Mouse (Mus musculus): ENCODE measurements around the gene Lck. TPM values are rescaled to one million over a fixed set of nuclear protein-coding genes. Genes with fewer than 3 reads are reported as not detected.

Gene Lck
- polyA plus RNA-seq, 1 experiment from 2014 or later: 3.8 TPM

GRCm38 (mm10) chr4:129614093-129614492 is 40.7 kb upstream of the Lck start, which contains the start of gene Dcdc2b:
Dcdc2b (minus strand) TSS chr4:129614257.
- no peak within 1 kb of the TSS for H3K9ac ChIP-seq (replicated peaks)
- WGBS: 89% methylated on average over 6 of the region's 6 CpGs

GRCm38 (mm10) chr4:129610472-129610871 is 37.0 kb upstream of the Lck start:
- no peaks in the 10 kb centered on the region for H3K4me1 ChIP-seq
- H3K4me3 ChIP-seq: no peak overlapping the region
- H3K9me3 ChIP-seq: no peaks in the 10 kb centered on the region
- H3K9ac ChIP-seq (replicated peaks): no peak overlapping the region
- no peaks in the 10 kb centered on the region for H3K27me3 ChIP-seq
- H3K4me2 ChIP-seq (replicated peaks): no peak overlapping the region
- 83% methylated on average over 4 of the region's 4 CpGs for WGBS
- no peak overlapping the region for H3K27ac ChIP-seq (replicated peaks)
- peaks cover 40% of the 10 kb centered on the region for H3K36me3 ChIP-seq
- no peak for ATAC-seq (ENCODE audit: low FRiP score, low read depth)

More at GRCm38 (mm10) chr4:129614093-129614492, 40.7 kb upstream of the Lck start, which contains the start of gene Dcdc2b:
- no peak within 1 kb of the TSS for H3K4me3 ChIP-seq
- ATAC-seq (ENCODE audit: low FRiP score, low read depth): no peak
- no peaks in the 10 kb centered on the region for H3K27me3 ChIP-seq
- H3K4me2 ChIP-seq (replicated peaks): no peak within 1 kb of the TSS
- no peaks in the 10 kb centered on the region for H3K9me3 ChIP-seq
- peaks cover 10% of the 10 kb centered on the region for H3K4me1 ChIP-seq
- H3K36me3 ChIP-seq: peaks cover 30% of the 10 kb centered on the region
- no peak within 1 kb of the TSS for H3K27ac ChIP-seq (replicated peaks)

GRCm38 (mm10) chr4:129610026-129610425 is 36.6 kb upstream of the Lck start:
- Histone ChIP-seq H3K4me3 (no peak overlapping the region), H3K9ac (replicated peaks) (no peak overlapping the region), H3K9me3 (no peaks in the 10 kb centered on the region), H3K27ac (replicated peaks) (no peak overlapping the region), H3K4me1 (no peaks in the 10 kb centered on the region), H3K36me3 (peaks cover 43% of the 10 kb centered on the region), H3K4me2 (replicated peaks) (no peak overlapping the region), H3K27me3 (no peaks in the 10 kb centered on the region)
- WGBS: 81% methylated on average over 4 of the region's 4 CpGs
- ATAC-seq (ENCODE audit: low FRiP score, low read depth): no peak

DNA sequence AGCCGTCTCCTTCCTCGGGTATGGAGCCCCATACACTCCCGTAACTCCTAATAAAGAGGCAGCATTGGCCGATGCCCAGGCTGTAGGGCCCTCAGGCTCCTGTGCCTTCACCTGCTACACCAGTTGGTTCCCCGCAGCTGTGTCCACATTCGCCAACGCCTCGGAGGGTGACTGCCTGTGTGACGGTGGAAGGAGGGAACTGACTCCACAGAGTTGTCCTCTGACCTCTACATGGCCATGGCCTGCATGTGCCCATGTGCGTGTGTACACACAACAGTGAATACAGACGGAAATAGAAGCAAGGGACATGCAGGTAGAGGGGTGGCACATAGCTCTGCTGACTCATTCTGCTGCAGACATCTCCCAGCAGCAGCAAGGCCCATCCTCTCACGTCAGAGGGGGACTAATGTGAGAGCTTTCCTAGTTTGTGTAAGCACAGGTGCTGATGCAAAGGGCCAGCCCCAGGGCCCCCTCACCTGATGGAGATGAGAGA is 35.7 kb upstream of the Lck start:
- no peak overlapping the region for H3K27ac ChIP-seq (replicated peaks)
- H3K4me1 ChIP-seq: no peaks in the 10 kb centered on the region
- no peak overlapping the region; the same call in 1 of the 2 replicates for H3K9ac ChIP-seq (replicated peaks)
- H3K4me2 ChIP-seq (replicated peaks): no peak overlapping the region
- peaks cover 52% of the 10 kb centered on the region for H3K36me3 ChIP-seq
- H3K27me3 ChIP-seq: no peaks in the 10 kb centered on the region
- no peak overlapping the region for H3K4me3 ChIP-seq
- WGBS: 81% methylated on average over 12 of the region's 12 CpGs
- ATAC-seq (ENCODE audit: low FRiP score, low read depth): 0 out of 2 replicates have a peak, but pooled peaks have one; percentile 36
- H3K9me3 ChIP-seq: no peaks in the 10 kb centered on the region

- Histone ChIP-seq H3K36me3 (peaks cover 58% of the 10 kb centered on the region), H3K4me2 (replicated peaks) (no peak overlapping the region), H3K27ac (replicated peaks) (peak overlapping the region; percentile 22), H3K4me1 (no peaks in the 10 kb centered on the region), H3K9me3 (no peaks in the 10 kb centered on the region), H3K9ac (replicated peaks) (no peak overlapping the region), H3K4me3 (no peak overlapping the region), H3K27me3 (no peaks in the 10 kb centered on the region)
- ATAC-seq (ENCODE audit: low FRiP score, low read depth): peak; percentile 73
- WGBS: 42% methylated on average over 7 of the region's 7 CpGs
These were observed 35.1 kb upstream of the Lck start for GRCm38 (mm10) chr4:129608426-129609025.

GRCm38 (mm10) chr4:129600233-129601158 is 27.1 kb upstream of the Lck start, which contains the start of the genes Eif3i and Tmem234:
Eif3i (minus strand) TSS chr4:129600648.
Tmem234 (plus strand) TSS chr4:129600668.
- Histone ChIP-seq H3K9ac (replicated peaks) (peak within 1 kb of the TSS; percentile 87), H3K4me3 (peak within 1 kb of the TSS; percentile 75), H3K36me3 (peaks cover 53% of the 10 kb centered on the region), H3K4me2 (replicated peaks) (peak within 1 kb of the TSS; percentile 93), H3K27ac (replicated peaks) (peak within 1 kb of the TSS; percentile 52), H3K9me3 (no peaks in the 10 kb centered on the region), H3K4me1 (peaks cover 27% of the 10 kb centered on the region), H3K27me3 (no peaks in the 10 kb centered on the region)
- under 1% methylated on average over 74 of the region's 74 CpGs for WGBS
- peak; percentile 88 for ATAC-seq (ENCODE audit: low FRiP score, low read depth)

- WGBS: 87% methylated on average over 4 of the region's 4 CpGs
- no peak overlapping the region for H3K9ac ChIP-seq (replicated peaks)
- H3K4me2 ChIP-seq (replicated peaks): no peak overlapping the region
- no peaks in the 10 kb centered on the region for H3K27me3 ChIP-seq
- peaks cover 11% of the 10 kb centered on the region for H3K4me1 ChIP-seq
- H3K27ac ChIP-seq (replicated peaks): no peak overlapping the region
- no peak overlapping the region for H3K4me3 ChIP-seq
- peaks cover 40% of the 10 kb centered on the region for H3K36me3 ChIP-seq
- no peak for ATAC-seq (ENCODE audit: low FRiP score, low read depth)
- no peaks in the 10 kb centered on the region for H3K9me3 ChIP-seq
These were observed 15.4 kb upstream of the Lck start for GRCm38 (mm10) chr4:129588865-129589264.

- H3K4me3 ChIP-seq: no peak overlapping the region
- no peaks in the 10 kb centered on the region for H3K27me3 ChIP-seq
- H3K27ac ChIP-seq (replicated peaks): no peak overlapping the region
- peaks cover 20% of the 10 kb centered on the region for H3K36me3 ChIP-seq
- H3K9me3 ChIP-seq: no peaks in the 10 kb centered on the region
- ATAC-seq (ENCODE audit: low FRiP score, low read depth): no peak
- peaks cover 11% of the 10 kb centered on the region for H3K4me1 ChIP-seq
- H3K9ac ChIP-seq (replicated peaks): no peak overlapping the region
- no peak overlapping the region for H3K4me2 ChIP-seq (replicated peaks)
- WGBS: 28% methylated on average over 1 of the region's 1 CpGs
These were observed 13.5 kb upstream of the Lck start for GRCm38 (mm10) chr4:129586943-129587342.

DNA sequence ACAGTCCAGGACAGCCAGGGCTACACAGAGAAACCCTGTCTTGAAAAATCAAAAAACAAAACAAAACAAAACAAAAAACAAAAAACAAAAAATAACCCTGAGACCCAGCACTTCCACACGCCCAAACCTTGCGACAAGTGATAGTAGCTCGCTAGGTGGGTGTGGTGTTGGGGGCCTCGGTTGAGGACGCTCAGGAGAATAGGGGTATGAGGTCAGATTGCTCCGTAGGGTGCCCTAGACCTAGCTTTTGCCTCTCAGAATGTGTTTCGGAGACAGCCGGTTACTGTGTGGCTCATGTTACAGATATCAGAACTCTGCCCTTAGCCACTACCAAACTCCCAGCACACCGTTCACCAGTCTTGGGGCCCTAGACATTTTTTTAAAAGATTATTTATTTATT is 12.3 kb upstream of the Lck start:
- H3K36me3 ChIP-seq: peaks cover 9% of the 10 kb centered on the region
- no peak for ATAC-seq (ENCODE audit: low FRiP score, low read depth)
- no peak overlapping the region for H3K4me3 ChIP-seq
- H3K4me2 ChIP-seq (replicated peaks): peak overlapping the region; percentile 60
- H3K27me3 ChIP-seq: no peaks in the 10 kb centered on the region
- WGBS: 84% methylated on average over 9 of the region's 9 CpGs
- H3K4me1 ChIP-seq: peaks cover 11% of the 10 kb centered on the region
- H3K9ac ChIP-seq (replicated peaks): no peak overlapping the region
- H3K9me3 ChIP-seq: no peaks in the 10 kb centered on the region
- no peak overlapping the region for H3K27ac ChIP-seq (replicated peaks)

GRCm38 (mm10) chr4:129584884-129585608 is 11.6 kb upstream of the Lck start:
- Histone ChIP-seq H3K27ac (replicated peaks) (no peak overlapping the region), H3K9ac (replicated peaks) (peak overlapping the region; percentile 49), H3K4me2 (replicated peaks) (peak overlapping the region; percentile 60), H3K4me1 (peaks cover 11% of the 10 kb centered on the region), H3K27me3 (no peaks in the 10 kb centered on the region), H3K9me3 (no peaks in the 10 kb centered on the region), H3K4me3 (peak overlapping the region; percentile 43), H3K36me3 (0 out of 2 replicates have a peak, but pooled peaks cover 2% of the 10 kb centered on the region)
- peak; percentile 58; the same call in 1 of the 2 replicates for ATAC-seq (ENCODE audit: low FRiP score, low read depth)
- 3% methylated on average over 36 of the region's 36 CpGs for WGBS

GRCm38 (mm10) chr4:129584370-129584769 is 10.9 kb upstream of the Lck start:
- H3K4me1 ChIP-seq: peaks cover 11% of the 10 kb centered on the region
- no peak overlapping the region; the same call in 1 of the 2 replicates for H3K4me3 ChIP-seq
- ATAC-seq (ENCODE audit: low FRiP score, low read depth): no peak
- H3K27me3 ChIP-seq: no peaks in the 10 kb centered on the region
- H3K4me2 ChIP-seq (replicated peaks): peak overlapping the region; percentile 60
- no peaks in the 10 kb centered on the region for H3K9me3 ChIP-seq
- WGBS: 83% methylated on average over 1 of the region's 1 CpGs
- H3K27ac ChIP-seq (replicated peaks): no peak overlapping the region
- 0 out of 2 replicates have a peak overlapping the region, but pooled peaks have one; percentile 49 for H3K9ac ChIP-seq (replicated peaks)
- no peaks in the 10 kb centered on the region for H3K36me3 ChIP-seq
